Mouse (Mus musculus) CH12.LX (cell line): ENCODE measurements around the gene Nlgn1. TPM values are rescaled to one million over a fixed set of nuclear protein-coding genes. Genes with fewer than 3 reads are reported as not detected.

Experiments
- DNase-seq: peaks from one replicate; pipeline ENCODE4 v3.0.0-alpha.2; 2013; ENCODE audit errors: extremely low read depth
- H3K27ac ChIP-seq: 2 replicates; pipeline ENCODE4 v1.5.1; 2012; ENCODE audit warnings: low read depth, mild to moderate bottlenecking, control low read depth, moderate library complexity; ENCODE audit not compliant: insufficient read depth
- H3K27me3 ChIP-seq: replicated peaks from 2 replicates; pipeline ENCODE3; 2012; ENCODE audit warnings: inconsistent platforms
- H3K36me3 ChIP-seq, 2 experiments: replicated peaks in 1 of 2; 2 replicates each; pipeline versions ENCODE3 to v1.6.1; 2012; ENCODE audit warnings: inconsistent platforms in 1 of 2, low read length in 1 of 2, mild to moderate bottlenecking in 1 of 2, mixed read lengths in 1 of 2, moderate library complexity in 1 of 2; ENCODE audit not compliant: control insufficient read depth in 1 of 2, insufficient read depth in 1 of 2
- H3K4me1 ChIP-seq, 2 experiments: 2 replicates each; pipeline ENCODE4 v1.6.1; 2012; ENCODE audit warnings: inconsistent platforms in 1 of 2, moderate library complexity in 1 of 2; ENCODE audit not compliant: insufficient read depth in 2 of 2, control insufficient read depth in 1 of 2
- H3K4me2 ChIP-seq: 2 replicates; pipeline ENCODE4 v1.6.1; 2012; ENCODE audit warnings: low read depth, mild to moderate bottlenecking, control low read depth; ENCODE audit not compliant: poor library complexity, insufficient read depth, severe bottlenecking
- H3K4me3 ChIP-seq, 3 experiments: fragments of 150-350 bp in 1 of 3; sonication (generic) in 1 of 3; replicated peaks in 1 of 3; 2 replicates each; pipeline versions ENCODE3 to v1.5.1; 2011 to 2012; ENCODE audit warnings: low read depth in 2 of 3, low read length in 2 of 3, mild to moderate bottlenecking in 2 of 3, moderate library complexity in 2 of 3, control low read depth in 1 of 3, improper control_type of control experiment in 1 of 3, inconsistent platforms in 1 of 3, mixed read lengths in 1 of 3; ENCODE audit not compliant: poor library complexity in 1 of 3
- H3K79me2 ChIP-seq: replicated peaks from 2 replicates; pipeline ENCODE4 v1.6.1; 2012; ENCODE audit warnings: mild to moderate bottlenecking, moderate library complexity; ENCODE audit not compliant: control insufficient read depth, poor library complexity, insufficient read depth, severe bottlenecking; ENCODE audit errors: extremely low read depth
- H3K9ac ChIP-seq: 2 replicates; pipeline ENCODE4 v1.6.1; 2012; ENCODE audit warnings: low read depth, mild to moderate bottlenecking, control low read depth, moderate library complexity; ENCODE audit not compliant: insufficient read depth
- H3K9me3 ChIP-seq: replicated peaks from 2 replicates; pipeline ENCODE3; 2012; ENCODE audit warnings: low read length, inconsistent platforms, mixed read lengths
- BHLHE40 ChIP-seq: IDR thresholded peaks from 2 replicates; pipeline ENCODE4 v1.6.1; 2011; ENCODE audit warnings: mild to moderate bottlenecking, low read depth, low read length, improper control_type of control experiment
- CHD2 ChIP-seq: IDR thresholded peaks from 2 replicates; pipeline ENCODE4 v1.6.1; 2011; ENCODE audit warnings: low read length, improper control_type of control experiment
- CTCF ChIP-seq, 2 experiments: IDR thresholded peaks in 1 of 2; conservative IDR thresholded peaks in 1 of 2; 2 replicates each; pipeline ENCODE4 v1.5.1; 2011 to 2012; ENCODE audit warnings: low read depth in 2 of 2, low read length in 2 of 2, improper control_type of control experiment in 1 of 2, inconsistent platforms in 1 of 2, mild to moderate bottlenecking in 1 of 2, moderate library complexity in 1 of 2
- ELF1 ChIP-seq: IDR thresholded peaks from 2 replicates; pipeline ENCODE4 v1.6.1; 2014; ENCODE audit warnings: low read depth, mild to moderate bottlenecking, inconsistent platforms, low read length, improper control_type of control experiment
- EP300 ChIP-seq: IDR thresholded peaks from 2 replicates; pipeline ENCODE4 v1.6.1; 2011; ENCODE audit warnings: low read length, improper control_type of control experiment
- ETS1 ChIP-seq: conservative IDR thresholded peaks from 2 replicates; pipeline ENCODE4 v1.6.1; 2012; ENCODE audit warnings: low read depth, mild to moderate bottlenecking, inconsistent platforms, low read length, improper control_type of control experiment, moderate library complexity
- GABPA ChIP-seq: IDR thresholded peaks from 2 replicates; pipeline ENCODE4 v1.6.1; 2012; ENCODE audit warnings: low read depth, low read length, improper control_type of control experiment, inconsistent platforms; ENCODE audit not compliant: insufficient replicate concordance
- HCFC1 ChIP-seq: IDR thresholded peaks from 2 replicates; pipeline ENCODE4 v1.6.1; 2012; ENCODE audit warnings: low read depth, mild to moderate bottlenecking, inconsistent platforms, low read length, improper control_type of control experiment
- JUN ChIP-seq: IDR thresholded peaks from 2 replicates; pipeline ENCODE4 v1.6.1; 2011; ENCODE audit warnings: low read depth, mild to moderate bottlenecking, low read length, improper control_type of control experiment, moderate library complexity; ENCODE audit not compliant: insufficient read depth
- JUND ChIP-seq: conservative IDR thresholded peaks from 2 replicates; pipeline ENCODE4 v1.6.1; 2011; ENCODE audit warnings: low read depth, low read length, improper control_type of control experiment
- KAT2A ChIP-seq: IDR thresholded peaks from 2 replicates; pipeline ENCODE4 v1.6.1; 2012; ENCODE audit warnings: low read length, improper control_type of control experiment, inconsistent platforms; ENCODE audit not compliant: insufficient replicate concordance
- MAX ChIP-seq: IDR thresholded peaks from 2 replicates; pipeline ENCODE4 v1.6.1; 2011; ENCODE audit warnings: low read length, improper control_type of control experiment
- MXI1 ChIP-seq: IDR thresholded peaks from 2 replicates; pipeline ENCODE4 v1.6.1; 2011; ENCODE audit warnings: mild to moderate bottlenecking, low read depth, low read length, improper control_type of control experiment
- NRF1 ChIP-seq: IDR thresholded peaks from 2 replicates; pipeline ENCODE4 v1.6.1; 2014; ENCODE audit warnings: low read depth, mild to moderate bottlenecking, inconsistent platforms, low read length, improper control_type of control experiment, moderate library complexity
- PAX5 ChIP-seq: IDR thresholded peaks from 2 replicates; pipeline ENCODE4 v1.6.1; 2012; ENCODE audit warnings: low read length, inconsistent platforms, mixed read lengths
- POLR2A ChIP-seq: IDR thresholded peaks from 2 replicates; pipeline ENCODE4 v1.6.1; 2011; ENCODE audit warnings: low read depth, mild to moderate bottlenecking, improper control_type of control experiment, low read length
- POLR2AphosphoS2 ChIP-seq: IDR thresholded peaks from 2 replicates; pipeline ENCODE4 v1.6.1; 2011; ENCODE audit warnings: low read depth, low read length, improper control_type of control experiment
- RAD21 ChIP-seq: IDR thresholded peaks from 2 replicates; pipeline ENCODE4 v1.6.1; 2011; ENCODE audit warnings: low read depth, mild to moderate bottlenecking, low read length, improper control_type of control experiment, moderate library complexity
- RCOR1 ChIP-seq: conservative IDR thresholded peaks from 2 replicates; pipeline ENCODE4 v1.6.1; 2012; ENCODE audit warnings: low read depth, mild to moderate bottlenecking, inconsistent platforms, low read length, improper control_type of control experiment
- SIN3A ChIP-seq: IDR thresholded peaks from 2 replicates; pipeline ENCODE4 v1.6.1; 2012; ENCODE audit warnings: low read length, improper control_type of control experiment, inconsistent platforms
- SMC3 ChIP-seq: IDR thresholded peaks from 2 replicates; pipeline ENCODE4 v1.6.1; 2011; ENCODE audit warnings: low read depth, low read length, improper control_type of control experiment
- TBP ChIP-seq: conservative IDR thresholded peaks from 2 replicates; pipeline ENCODE4 v1.6.1; 2011; ENCODE audit warnings: low read depth, low read length, improper control_type of control experiment
- TCF12 ChIP-seq: IDR thresholded peaks from 2 replicates; pipeline ENCODE4 v1.6.1; 2014; ENCODE audit warnings: low read depth, mild to moderate bottlenecking, inconsistent platforms, low read length, improper control_type of control experiment
- USF1 ChIP-seq: IDR thresholded peaks from 2 replicates; pipeline ENCODE4 v1.6.1; 2014; ENCODE audit warnings: low read depth, mild to moderate bottlenecking, inconsistent platforms, low read length, improper control_type of control experiment
- USF2 ChIP-seq: conservative IDR thresholded peaks from 2 replicates; pipeline ENCODE4 v1.6.1; 2011; ENCODE audit warnings: low read depth, low read length, improper control_type of control experiment
- ZMIZ1 ChIP-seq: IDR thresholded peaks from 2 replicates; pipeline ENCODE4 v1.6.1; 2012; ENCODE audit warnings: low read depth, mild to moderate bottlenecking, inconsistent platforms, low read length, improper control_type of control experiment
- dilution Hi-C: fragments of 300-500 bp; cut with MboI; formaldehyde crosslinking; loops from 2 replicates; pipeline ENCODE4 v1.14.3; 2020; ENCODE audit warnings: low sequenced_read_pairs; ENCODE audit not compliant: extremely low pct_unique_long_range_greater_than_20kb, extremely low pct_ligation_motif_present
- in situ Hi-C: fragments of 300-500 bp; cut with MboI; formaldehyde crosslinking; loops from 3 replicates; pipeline ENCODE4 v1.14.3; 2019; ENCODE audit warnings: low sequenced_read_pairs, low pct_ligation_motif_present, low pct_unique_long_range_greater_than_20kb, mixed read lengths
- polyA plus RNA-seq: library from polyadenylated mRNA; unstranded; fragments of >175 nt; gene quantifications from 2 replicates; pipeline ENCODE4 v1.2.1, GENCODE M21; 2012; ENCODE audit warnings: low read depth; ENCODE audit not compliant: insufficient read length
- total RNA-seq, 2 experiments: library from RNA; depleted of rRNA; stranded (reverse); fragments of 300-350 nt in 1 of 2; fragments of >200 nt in 1 of 2; gene quantifications; 2 replicates each; pipeline ENCODE4 v1.2.3; 2012 to 2014

Nlgn1 gene
- total and polyA plus RNA-seq, 3 experiments: not detected

- H3K4me2 ChIP-seq: no peak overlapping the region
- no peak overlapping the region for H3K4me3 ChIP-seq
- no peaks in the 10 kb centered on the region for H3K4me1 ChIP-seq
- no peaks in the 10 kb centered on the region for H3K36me3 ChIP-seq
- peaks cover 21% of the 10 kb centered on the region for H3K9me3 ChIP-seq
- no peak for TF ChIP-seq ZMIZ1
- TF ChIP-seq SMC3: no peak
- no peak for TF ChIP-seq BHLHE40
- no peak for TF ChIP-seq SIN3A
- no peak for TF ChIP-seq USF1
- TF ChIP-seq TBP: no peak
- no peak for TF ChIP-seq HCFC1
- no peak for TF ChIP-seq POLR2A
- TF ChIP-seq RAD21: no peak
- no peak for TF ChIP-seq CTCF (conservative IDR thresholded peaks at IDR 0.05 in 1 of 2, IDR thresholded peaks at IDR 0.05 in 1 of 2; ENCODE audit: low read depth in 2 of 2, low read length in 2 of 2)
- no peak for TF ChIP-seq JUN
- TF ChIP-seq NRF1: no peak
- no peak for TF ChIP-seq ETS1
- no peak for DNase-seq
- in situ Hi-C loops: no loop called here
- no peaks in the 10 kb centered on the region for H3K27me3 ChIP-seq
- dilution Hi-C loops: no loop called here
- no peaks in the 10 kb centered on the region for H3K79me2 ChIP-seq
- no peak overlapping the region for H3K27ac ChIP-seq
- H3K9ac ChIP-seq: no peak overlapping the region
Observed at GRCm38 (mm10) chr3:25697231-25697630, 635.0 kb downstream of the Nlgn1 start.

GRCm38 (mm10) chr3:25688789-25689464, 643.3 kb downstream of the Nlgn1 start:
- H3K9me3 ChIP-seq: peaks cover 38% of the 10 kb centered on the region
- H3K4me1 ChIP-seq: no peaks in the 10 kb centered on the region
- TF ChIP-seq GABPA: no peak
- TF ChIP-seq USF1: no peak
- TF ChIP-seq, all 38 proteins: peak for 0
- dilution Hi-C loops (no loop called here), in situ Hi-C loops (no loop called here)
- Histone ChIP-seq H3K9ac (no peak overlapping the region), H3K27ac (no peak overlapping the region), H3K4me3 (no peak overlapping the region), H3K4me2 (no peak overlapping the region), H3K36me3 (no peaks in the 10 kb centered on the region), H3K79me2 (no peaks in the 10 kb centered on the region), H3K27me3 (no peaks in the 10 kb centered on the region)
- DNase-seq: no peak

- TF ChIP-seq PAX5: no peak
- TF ChIP-seq POLR2AphosphoS2: no peak
- TF ChIP-seq RCOR1: no peak
- TF ChIP-seq SMC3: no peak
- no peak for TF ChIP-seq TBP
- TF ChIP-seq EP300: no peak
- TF ChIP-seq POLR2A: no peak
- no peak for TF ChIP-seq MXI1
- TF ChIP-seq TCF12: no peak
- TF ChIP-seq RAD21: no peak
- no peak for TF ChIP-seq ELF1
- no peak for TF ChIP-seq USF2
- no peak for TF ChIP-seq JUND
- TF ChIP-seq KAT2A: no peak
- TF ChIP-seq ZMIZ1: no peak
- TF ChIP-seq CHD2: no peak
- no peak for TF ChIP-seq MAX
- TF ChIP-seq, all 38 proteins: peak for 0
- Histone ChIP-seq H3K4me1 (no peaks in the 10 kb centered on the region), H3K4me2 (no peak overlapping the region), H3K4me3 (no peak overlapping the region), H3K9ac (no peak overlapping the region), H3K27ac (no peak overlapping the region), H3K9me3 (peaks cover 26% of the 10 kb centered on the region), H3K27me3 (no peaks in the 10 kb centered on the region), H3K79me2 (no peaks in the 10 kb centered on the region), H3K36me3 (no peaks in the 10 kb centered on the region)
- no peak for DNase-seq
- in situ Hi-C loops: no loop called here
- dilution Hi-C loops: no loop called here
Observed at GRCm38 (mm10) chr3:25683696-25684095, 648.6 kb downstream of the Nlgn1 start.
